Mouse (Mus musculus) megakaryocyte progenitor cell, adult 5-6 weeks (primary cell): ENCODE measurements around the gene Dand5. TPM values are rescaled to one million over a fixed set of nuclear protein-coding genes. Genes with fewer than 3 reads are reported as not detected.
"Not testable (repeated sequence)": the region's sequence is repeated elsewhere in the genome, so short reads cannot be mapped to it uniquely, and the experiment has no call there.

Experiments
- ATAC-seq: replicated peaks from 2 replicates; pipeline ENCODE4 v1.8.0; 2016; ENCODE audit warnings: mild to moderate bottlenecking, moderate TSS enrichment, inconsistent platforms; ENCODE audit not compliant: poor library complexity
- total RNA-seq, 2 experiments: library from RNA; stranded (forward) in 1 of 2; stranded (reverse) in 1 of 2; fragments of 157-497, 149-512 nt in 1 of 2; fragments of 200-1000 nt in 1 of 2; gene quantifications; 2 replicates each; pipeline versions ENCODE4 v1.2.3 to v1.2.4; 2015 to 2017

Dand5 gene
- total RNA-seq, 2 experiments from 2014 or later: 2.4 to 4.0 TPM

- no peak for ATAC-seq
These were observed 12.5 kb upstream of the Dand5 start for GRCm38 (mm10) chr8:84834866-84835855.

- ATAC-seq: no peak
These were observed 11.6 kb upstream of the Dand5 start for GRCm38 (mm10) chr8:84834002-84834865.

- no peak for ATAC-seq
These were observed 10.4 kb upstream of the Dand5 start for GRCm38 (mm10) chr8:84832759-84833742.

GRCm38 (mm10) chr8:84832034-84832717 is 9.6 kb upstream of the Dand5 start:
- peak; percentile 84 for ATAC-seq

GRCm38 (mm10) chr8:84831490-84831889 is 8.9 kb upstream of the Dand5 start, which contains the start of gene Gadd45gip1:
Gene Gadd45gip1 (plus strand): TSS chr8:84831522.
- ATAC-seq: peak; percentile 79

- ATAC-seq: not testable (repeated sequence)
These were observed 3.9 kb upstream of the Dand5 start for GRCm38 (mm10) chr8:84826518-84826917.

GRCm38 (mm10) chr8:84825636-84826035 is 3.0 kb upstream of the Dand5 start:
- 0 out of 2 replicates have a peak, but pooled peaks have one; percentile 30 for ATAC-seq

- ATAC-seq: peak; percentile 99
These were observed 1.0 kb upstream of the Dand5 start for GRCm38 (mm10) chr8:84823653-84824052.

- no peak for ATAC-seq
These were observed 6.5 kb downstream of the Dand5 start for GRCm38 (mm10) chr8:84816117-84816516.

- peak; percentile 86 for ATAC-seq
These were observed 7.1 kb downstream of the Dand5 start for GRCm38 (mm10) chr8:84815547-84815946.

GRCm38 (mm10) chr8:84814555-84815441 is 7.8 kb downstream of the Dand5 start:
- no peak for ATAC-seq

GRCm38 (mm10) chr8:84814240-84814554 is 8.4 kb downstream of the Dand5 start:
- no peak for ATAC-seq

- no peak for ATAC-seq
These were observed 8.8 kb downstream of the Dand5 start for GRCm38 (mm10) chr8:84813830-84814229.

GRCm38 (mm10) chr8:84813059-84813458 is 9.6 kb downstream of the Dand5 start:
- ATAC-seq: peak; percentile 70

GRCm38 (mm10) chr8:84811303-84811702 is 11.3 kb downstream of the Dand5 start:
- no peak for ATAC-seq

GRCm38 (mm10) chr8:84810896-84811295 is 11.7 kb downstream of the Dand5 start:
- peak; percentile 77 for ATAC-seq

- ATAC-seq: no peak
These were observed 12.7 kb downstream of the Dand5 start for GRCm38 (mm10) chr8:84809941-84810280.

GRCm38 (mm10) chr8:84809109-84809940 is 13.3 kb downstream of the Dand5 start:
- ATAC-seq: no peak
